Mouse (Mus musculus) lung, postnatal 0 days (tissue): Measurements from ENCODE around the gene Ifi27.

Source experiments
- CTCF ChIP-seq: IDR thresholded peaks from 2 replicates; pipeline ENCODE4 v1.5.1; 2016; ENCODE audit warnings: antibody characterized with exemption, mild to moderate bottlenecking
- EP300 ChIP-seq: IDR thresholded peaks from 2 replicates; pipeline ENCODE4 v1.6.1; 2016; ENCODE audit warnings: antibody characterized with exemption, mild to moderate bottlenecking, control low read depth

- TF ChIP-seq CTCF (no peak), EP300 (no peak; the same call in 1 of the 2 replicates)
These were observed 43.5 kb downstream of the Ifi27 start for GRCm38 (mm10) chr12:103477461-103478015.
